Mouse (Mus musculus): ENCODE measurements around the gene Mthfd2l. TPM values are rescaled to one million over a fixed set of nuclear protein-coding genes. Genes with fewer than 3 reads are reported as not detected.

Mthfd2l gene
- polyA plus RNA-seq, 1 experiment from 2014 or later = 61.8 TPM

GRCm38 (mm10) chr5:90930546-90930945 is 371 bp upstream of the Mthfd2l start:
- H3K9ac ChIP-seq (ENCODE audit: low read depth, low read length) = peak overlapping the region; percentile 99
- no peaks in the 10 kb centered on the region; the same call in 1 of the 2 replicates for H3K36me3 ChIP-seq (ENCODE audit: control insufficient read depth, insufficient read depth, low read length)
- peak overlapping the region; percentile 98 for H3K27ac ChIP-seq (ENCODE audit: low read depth, low read length)
- peak overlapping the region; percentile 73 for H3K4me2 ChIP-seq (ENCODE audit: low read length)
- peak overlapping the region; percentile 78 for H3K4me3 ChIP-seq (ENCODE audit: low read length)
- 47% methylated on average over 2 of the region's 2 CpGs for WGBS
- H3K9me3 ChIP-seq (ENCODE audit: control insufficient read depth, low read length) = no peaks in the 10 kb centered on the region
- no peaks in the 10 kb centered on the region for H3K27me3 ChIP-seq (replicated peaks; ENCODE audit: control insufficient read depth, insufficient read depth, low read length)
- ATAC-seq = peak; percentile 9
- peaks cover 14% of the 10 kb centered on the region for H3K4me1 ChIP-seq (ENCODE audit: control insufficient read depth, insufficient read depth, low read depth, low read length)

- ATAC-seq = peak; percentile 31; the same call in 1 of the 2 replicates
Measured at GRCm38 (mm10) chr5:90931911-90932310, 994 bp downstream of the Mthfd2l start.

GRCm38 (mm10) chr5:90936706-90937105 is 5.8 kb downstream of the Mthfd2l start:
- Histone ChIP-seq H3K4me1 (ENCODE audit: control insufficient read depth, insufficient read depth, low read depth, low read length) (peaks cover 10% of the 10 kb centered on the region; the same call in 1 of the 2 replicates), H3K27ac (ENCODE audit: low read depth, low read length) (no peak overlapping the region), H3K36me3 (ENCODE audit: control insufficient read depth, insufficient read depth, low read length) (no peaks in the 10 kb centered on the region; the same call in 1 of the 2 replicates), H3K4me3 (ENCODE audit: low read length) (no peak overlapping the region), H3K9me3 (ENCODE audit: control insufficient read depth, low read length) (no peaks in the 10 kb centered on the region), H3K9ac (ENCODE audit: low read depth, low read length) (no peak overlapping the region), H3K27me3 (replicated peaks; ENCODE audit: control insufficient read depth, insufficient read depth, low read length) (no peaks in the 10 kb centered on the region), H3K4me2 (ENCODE audit: low read length) (no peak overlapping the region)
- no peak for ATAC-seq
- WGBS = 70% methylated on average over 2 of the region's 2 CpGs

More at GRCm38 (mm10) chr5:90931911-90932310, 994 bp downstream of the Mthfd2l start:
- 3% methylated on average over 6 of the region's 6 CpGs for WGBS
- Histone ChIP-seq H3K36me3 (ENCODE audit: control insufficient read depth, insufficient read depth, low read length) (no peaks in the 10 kb centered on the region; the same call in 1 of the 2 replicates), H3K4me2 (ENCODE audit: low read length) (peak overlapping the region; percentile 73), H3K27me3 (replicated peaks; ENCODE audit: control insufficient read depth, insufficient read depth, low read length) (no peaks in the 10 kb centered on the region), H3K27ac (ENCODE audit: low read depth, low read length) (peak overlapping the region; percentile 98), H3K9me3 (ENCODE audit: control insufficient read depth, low read length) (no peaks in the 10 kb centered on the region), H3K9ac (ENCODE audit: low read depth, low read length) (peak overlapping the region; percentile 99), H3K4me1 (ENCODE audit: control insufficient read depth, insufficient read depth, low read depth, low read length) (peaks cover 14% of the 10 kb centered on the region), H3K4me3 (ENCODE audit: low read length) (peak overlapping the region; percentile 78)

- Histone ChIP-seq H3K36me3 (ENCODE audit: control insufficient read depth, insufficient read depth, low read length) (peaks cover 3% of the 10 kb centered on the region; the same call in 1 of the 2 replicates), H3K27ac (ENCODE audit: low read depth, low read length) (no peak overlapping the region), H3K4me2 (ENCODE audit: low read length) (no peak overlapping the region), H3K9me3 (ENCODE audit: control insufficient read depth, low read length) (no peaks in the 10 kb centered on the region), H3K4me3 (ENCODE audit: low read length) (no peak overlapping the region), H3K27me3 (replicated peaks; ENCODE audit: control insufficient read depth, insufficient read depth, low read length) (no peaks in the 10 kb centered on the region), H3K9ac (ENCODE audit: low read depth, low read length) (no peak overlapping the region), H3K4me1 (ENCODE audit: control insufficient read depth, insufficient read depth, low read depth, low read length) (no peaks in the 10 kb centered on the region)
- WGBS = 89% methylated on average over 2 of the region's 2 CpGs
- ATAC-seq = no peak
Measured at GRCm38 (mm10) chr5:90945453-90945852, 14.5 kb downstream of the Mthfd2l start.

- 84% methylated on average over 15 of the region's 15 CpGs for WGBS
- H3K27me3 ChIP-seq (replicated peaks; ENCODE audit: control insufficient read depth, insufficient read depth, low read length) = no peaks in the 10 kb centered on the region
- H3K27ac ChIP-seq (ENCODE audit: low read depth, low read length) = no peak overlapping the region
- ATAC-seq = no peak
- no peaks in the 10 kb centered on the region for H3K4me1 ChIP-seq (ENCODE audit: control insufficient read depth, insufficient read depth, low read depth, low read length)
- H3K9ac ChIP-seq (ENCODE audit: low read depth, low read length) = no peak overlapping the region
- peaks cover 3% of the 10 kb centered on the region; the same call in 1 of the 2 replicates for H3K36me3 ChIP-seq (ENCODE audit: control insufficient read depth, insufficient read depth, low read length)
- H3K9me3 ChIP-seq (ENCODE audit: control insufficient read depth, low read length) = no peaks in the 10 kb centered on the region
- no peak overlapping the region for H3K4me3 ChIP-seq (ENCODE audit: low read length)
- no peak overlapping the region for H3K4me2 ChIP-seq (ENCODE audit: low read length)
Measured at GRCm38 (mm10) chr5:90949499-90949898, 18.6 kb downstream of the Mthfd2l start.

- 37% methylated on average over 2 of the region's 2 CpGs for WGBS
- Histone ChIP-seq H3K27me3 (replicated peaks; ENCODE audit: control insufficient read depth, insufficient read depth, low read length) (no peaks in the 10 kb centered on the region), H3K9me3 (ENCODE audit: control insufficient read depth, low read length) (no peaks in the 10 kb centered on the region), H3K4me3 (ENCODE audit: low read length) (no peak overlapping the region), H3K27ac (ENCODE audit: low read depth, low read length) (no peak overlapping the region), H3K4me1 (ENCODE audit: control insufficient read depth, insufficient read depth, low read depth, low read length) (no peaks in the 10 kb centered on the region), H3K4me2 (ENCODE audit: low read length) (no peak overlapping the region), H3K36me3 (ENCODE audit: control insufficient read depth, insufficient read depth, low read length) (peaks cover 3% of the 10 kb centered on the region; the same call in 1 of the 2 replicates), H3K9ac (ENCODE audit: low read depth, low read length) (no peak overlapping the region)
- ATAC-seq = peak; percentile 90
Measured at GRCm38 (mm10) chr5:90951475-90951874, 20.6 kb downstream of the Mthfd2l start.

- H3K9me3 ChIP-seq (ENCODE audit: control insufficient read depth, low read length) = no peaks in the 10 kb centered on the region
- H3K4me2 ChIP-seq (ENCODE audit: low read length) = no peak overlapping the region
- H3K27me3 ChIP-seq (replicated peaks; ENCODE audit: control insufficient read depth, insufficient read depth, low read length) = no peaks in the 10 kb centered on the region
- H3K4me3 ChIP-seq (ENCODE audit: low read length) = no peak overlapping the region
- no peaks in the 10 kb centered on the region for H3K4me1 ChIP-seq (ENCODE audit: control insufficient read depth, insufficient read depth, low read depth, low read length)
- no peak overlapping the region for H3K27ac ChIP-seq (ENCODE audit: low read depth, low read length)
- 85% methylated on average over 8 of the region's 8 CpGs for WGBS
- no peak for ATAC-seq
- no peak overlapping the region for H3K9ac ChIP-seq (ENCODE audit: low read depth, low read length)
- peaks cover 3% of the 10 kb centered on the region; the same call in 1 of the 2 replicates for H3K36me3 ChIP-seq (ENCODE audit: control insufficient read depth, insufficient read depth, low read length)
Measured at GRCm38 (mm10) chr5:90952731-90953481, 22.0 kb downstream of the Mthfd2l start.

GRCm38 (mm10) chr5:90964316-90964715 is 33.4 kb downstream of the Mthfd2l start:
- Histone ChIP-seq H3K9ac (ENCODE audit: low read depth, low read length) (no peak overlapping the region), H3K4me1 (ENCODE audit: control insufficient read depth, insufficient read depth, low read depth, low read length) (no peaks in the 10 kb centered on the region), H3K4me2 (ENCODE audit: low read length) (no peak overlapping the region), H3K9me3 (ENCODE audit: control insufficient read depth, low read length) (no peaks in the 10 kb centered on the region), H3K27ac (ENCODE audit: low read depth, low read length) (no peak overlapping the region), H3K4me3 (ENCODE audit: low read length) (no peak overlapping the region), H3K27me3 (replicated peaks; ENCODE audit: control insufficient read depth, insufficient read depth, low read length) (no peaks in the 10 kb centered on the region), H3K36me3 (ENCODE audit: control insufficient read depth, insufficient read depth, low read length) (0 out of 2 replicates have a peak, but pooled peaks cover 2% of the 10 kb centered on the region)
- WGBS = 60% methylated on average over 4 of the region's 4 CpGs
- ATAC-seq = no peak

GRCm38 (mm10) chr5:90964764-90965163 is 33.8 kb downstream of the Mthfd2l start:
- Histone ChIP-seq H3K4me1 (ENCODE audit: control insufficient read depth, insufficient read depth, low read depth, low read length) (no peaks in the 10 kb centered on the region), H3K27me3 (replicated peaks; ENCODE audit: control insufficient read depth, insufficient read depth, low read length) (no peaks in the 10 kb centered on the region), H3K9ac (ENCODE audit: low read depth, low read length) (no peak overlapping the region), H3K36me3 (ENCODE audit: control insufficient read depth, insufficient read depth, low read length) (0 out of 2 replicates have a peak, but pooled peaks cover 2% of the 10 kb centered on the region), H3K9me3 (ENCODE audit: control insufficient read depth, low read length) (no peaks in the 10 kb centered on the region), H3K4me3 (ENCODE audit: low read length) (no peak overlapping the region), H3K4me2 (ENCODE audit: low read length) (no peak overlapping the region), H3K27ac (ENCODE audit: low read depth, low read length) (no peak overlapping the region)
- no peak for ATAC-seq
- 90% methylated on average over 4 of the region's 4 CpGs for WGBS
